Mouse (Mus musculus) lung, postnatal 25 days (tissue): ENCODE measurements around the gene Chrm5.
"Not testable (repeated sequence)": the region's sequence is repeated elsewhere in the genome, so short reads cannot be mapped to it uniquely, and the experiment has no call there.

Source experiments
- DNase-seq: peaks from one replicate; pipeline ENCODE4 v3.0.0; 2022; ENCODE audit warnings: low spot score

Gene Chrm5

DNA sequence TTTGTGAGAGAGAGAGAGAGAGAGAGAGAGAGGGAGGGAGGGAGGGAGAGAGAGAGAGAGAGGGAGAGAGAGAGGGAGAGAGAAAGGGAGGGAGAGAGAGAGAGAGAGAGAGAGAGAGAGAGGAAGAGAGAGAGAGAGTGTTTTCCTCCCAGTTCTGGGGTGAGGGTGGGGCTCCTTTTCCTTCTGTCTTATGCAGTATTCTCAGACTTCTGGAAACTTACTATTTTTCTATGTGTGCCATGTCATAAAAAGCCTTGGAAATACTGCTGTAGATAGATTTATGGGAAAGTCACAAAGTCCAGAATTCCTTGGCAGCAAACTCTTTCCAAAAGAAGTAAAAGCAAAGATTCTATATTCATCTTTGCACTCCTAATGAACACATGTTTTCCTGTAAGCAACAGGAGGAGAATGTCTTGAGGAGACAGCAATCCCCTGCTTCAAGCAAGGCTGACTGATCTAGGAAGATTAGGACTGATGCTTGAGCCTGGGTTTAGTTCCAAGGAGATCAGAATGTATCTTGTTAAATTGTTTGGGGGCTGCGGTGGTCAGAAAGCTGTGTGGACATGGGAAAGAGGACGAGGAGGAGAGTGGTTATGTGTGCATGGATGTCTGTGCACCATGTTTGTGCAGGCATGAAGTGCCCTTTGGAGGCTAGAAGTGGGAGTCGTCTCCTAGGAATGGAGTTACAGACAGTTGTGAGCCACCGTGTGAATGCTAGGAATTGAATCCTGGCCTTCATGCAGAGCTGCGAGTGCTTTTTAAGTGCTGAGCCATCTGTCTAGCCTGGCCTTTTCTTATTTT is 2.2 kb upstream of the Chrm5 start:
- no peak for DNase-seq

DNA sequence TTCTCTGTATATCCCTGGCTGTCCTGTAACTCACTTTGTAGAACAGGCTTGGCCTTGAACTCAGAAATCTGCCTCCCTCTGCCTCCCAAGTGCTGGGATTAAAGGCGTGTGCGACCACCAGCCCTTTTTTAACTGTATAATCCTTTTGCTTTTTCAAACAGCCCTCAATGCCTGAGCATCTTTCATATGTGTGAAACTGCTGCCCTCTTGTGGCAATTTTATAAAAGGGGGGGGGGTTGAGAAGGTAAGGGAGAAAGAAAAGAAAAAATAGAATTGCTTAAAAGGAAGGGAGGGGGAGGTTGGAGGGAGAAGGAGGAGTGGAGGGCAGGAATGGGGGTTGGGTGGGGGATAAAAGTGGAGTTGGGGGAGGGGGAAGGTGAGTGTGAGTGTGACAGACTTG is 995 bp upstream of the Chrm5 start:
- peak; percentile 13 for DNase-seq

DNA sequence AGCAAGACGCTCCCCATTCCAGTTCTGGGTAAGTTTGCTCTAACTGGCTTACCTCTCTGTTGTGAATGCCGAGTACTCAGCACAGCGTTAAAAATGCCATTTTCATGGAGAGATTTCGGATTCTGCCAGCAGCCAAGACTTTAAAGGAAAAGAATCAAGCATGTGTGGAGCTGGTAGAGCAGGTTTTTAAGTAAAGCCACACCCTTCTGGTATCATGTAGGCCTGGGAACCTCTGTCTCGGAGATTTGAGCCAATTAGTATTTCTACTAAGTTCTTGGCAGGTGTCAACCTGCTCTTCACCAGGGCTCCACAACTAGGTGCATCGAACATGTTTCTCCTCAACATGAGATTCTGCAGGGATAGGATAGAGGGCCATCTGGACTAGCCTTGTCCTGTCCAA is 4.0 kb downstream of the Chrm5 start:
- DNase-seq: no peak

DNA sequence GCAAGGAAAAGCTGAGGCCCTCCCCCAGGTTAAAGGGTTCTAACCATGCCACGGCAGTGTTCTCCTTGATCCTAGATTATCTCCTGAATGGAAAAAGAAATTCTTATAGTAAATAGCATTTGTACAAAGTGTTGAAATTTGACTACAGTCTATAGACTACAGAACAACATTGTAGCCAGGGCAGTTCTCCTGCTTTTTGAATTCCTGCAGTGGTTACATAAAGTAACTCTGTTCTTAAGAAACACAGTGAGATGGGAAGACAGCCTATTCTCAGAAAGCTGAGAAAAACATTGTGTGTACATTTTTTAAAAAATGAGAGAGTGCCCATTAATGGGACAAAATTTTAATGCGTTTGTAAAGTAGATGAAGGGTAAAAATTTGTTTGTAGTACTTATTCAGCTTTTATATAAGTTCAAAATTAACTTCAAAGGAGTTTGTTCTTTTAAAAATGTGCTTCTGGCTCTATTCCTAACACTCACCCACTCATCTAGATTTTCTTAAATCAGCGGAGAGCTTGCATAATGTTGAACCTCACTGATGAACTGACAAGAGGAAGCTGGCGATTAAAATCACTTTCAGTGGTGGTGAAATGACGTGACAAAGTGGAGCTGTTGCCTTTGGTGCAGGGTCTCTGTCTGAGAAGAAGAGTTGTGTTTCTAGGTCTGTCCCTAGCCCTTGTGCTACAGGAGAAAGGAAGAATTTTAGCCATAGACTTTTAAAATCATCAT is 5.4 kb downstream of the Chrm5 start:
- DNase-seq: peak; percentile 43

DNA sequence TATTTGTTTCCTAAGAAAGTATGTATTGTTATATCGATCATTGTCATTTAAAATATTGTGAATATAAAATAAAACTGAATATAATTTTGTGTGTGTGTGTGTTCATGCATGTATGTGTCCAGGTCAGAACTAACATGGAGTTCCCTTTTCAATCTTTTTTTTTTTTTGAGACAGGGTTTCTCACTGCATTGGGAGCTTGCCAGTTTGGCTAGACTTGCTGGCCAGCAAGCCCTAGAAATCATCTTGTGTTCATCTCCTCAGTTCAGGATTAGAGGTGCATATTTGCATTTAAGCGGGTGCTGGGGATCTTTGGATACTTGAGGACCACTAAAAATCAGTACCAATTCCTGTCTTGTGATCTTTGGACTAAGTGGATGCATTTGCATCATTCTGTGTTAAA is 8.5 kb downstream of the Chrm5 start:
- DNase-seq: no peak

DNA sequence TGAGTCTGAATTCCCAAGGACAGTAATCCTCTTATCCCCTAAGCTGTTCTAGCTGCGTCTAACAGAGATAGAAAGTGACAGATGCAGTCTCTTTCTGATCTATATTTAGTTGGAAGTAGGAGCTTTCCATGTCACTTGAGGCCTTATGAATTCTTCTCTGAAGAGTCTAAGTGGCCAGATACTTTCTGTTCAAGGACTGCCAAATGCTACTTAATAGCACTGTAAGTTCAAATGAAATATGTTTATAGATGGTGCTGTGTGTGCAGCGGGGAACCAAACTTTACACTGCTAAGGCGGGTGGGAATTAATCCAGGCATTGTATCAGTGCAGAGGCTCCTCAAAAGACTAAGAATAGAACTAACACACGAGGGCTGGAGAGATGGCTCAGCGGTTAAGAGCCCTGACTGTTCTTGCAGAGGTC is 9.6 kb downstream of the Chrm5 start:
- no peak for DNase-seq

DNA sequence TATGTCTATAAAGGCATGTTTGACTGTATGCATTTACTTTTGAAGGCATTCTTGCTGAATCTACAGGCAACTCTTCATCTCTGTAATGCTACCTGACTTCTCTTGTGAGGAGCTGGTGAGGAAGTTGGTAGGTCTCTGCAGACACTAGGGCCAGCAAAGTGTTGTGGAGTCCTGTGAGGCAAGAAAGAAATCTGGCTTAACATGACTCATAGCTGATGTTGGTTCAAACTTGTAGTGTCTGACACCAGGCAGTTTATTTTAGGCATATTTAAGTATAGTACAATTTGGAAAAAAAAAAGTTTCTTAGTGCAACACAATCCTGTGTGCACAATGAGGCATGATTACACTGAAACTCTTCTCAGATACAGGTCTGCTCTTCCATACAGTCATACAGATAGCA is 11.0 kb downstream of the Chrm5 start:
- no peak for DNase-seq

DNA sequence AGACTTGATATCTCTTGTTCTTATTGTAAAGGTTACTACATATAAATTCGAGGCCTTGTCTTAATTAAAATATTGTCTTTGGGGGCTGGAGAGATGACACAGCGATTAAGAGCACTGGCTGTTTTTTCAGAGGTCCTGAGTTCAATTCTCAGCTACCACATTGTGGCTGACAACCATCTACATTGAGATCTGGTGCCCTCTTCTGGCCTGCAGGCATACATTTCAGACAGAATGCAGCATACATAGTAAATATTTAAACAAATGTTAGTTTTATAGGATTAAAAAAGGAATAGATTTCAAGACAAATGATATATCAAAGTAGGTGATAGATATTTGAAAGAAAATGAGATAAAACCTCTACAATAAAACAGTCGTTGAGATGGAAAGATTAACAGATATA is 20.0 kb downstream of the Chrm5 start:
- no peak for DNase-seq

DNA sequence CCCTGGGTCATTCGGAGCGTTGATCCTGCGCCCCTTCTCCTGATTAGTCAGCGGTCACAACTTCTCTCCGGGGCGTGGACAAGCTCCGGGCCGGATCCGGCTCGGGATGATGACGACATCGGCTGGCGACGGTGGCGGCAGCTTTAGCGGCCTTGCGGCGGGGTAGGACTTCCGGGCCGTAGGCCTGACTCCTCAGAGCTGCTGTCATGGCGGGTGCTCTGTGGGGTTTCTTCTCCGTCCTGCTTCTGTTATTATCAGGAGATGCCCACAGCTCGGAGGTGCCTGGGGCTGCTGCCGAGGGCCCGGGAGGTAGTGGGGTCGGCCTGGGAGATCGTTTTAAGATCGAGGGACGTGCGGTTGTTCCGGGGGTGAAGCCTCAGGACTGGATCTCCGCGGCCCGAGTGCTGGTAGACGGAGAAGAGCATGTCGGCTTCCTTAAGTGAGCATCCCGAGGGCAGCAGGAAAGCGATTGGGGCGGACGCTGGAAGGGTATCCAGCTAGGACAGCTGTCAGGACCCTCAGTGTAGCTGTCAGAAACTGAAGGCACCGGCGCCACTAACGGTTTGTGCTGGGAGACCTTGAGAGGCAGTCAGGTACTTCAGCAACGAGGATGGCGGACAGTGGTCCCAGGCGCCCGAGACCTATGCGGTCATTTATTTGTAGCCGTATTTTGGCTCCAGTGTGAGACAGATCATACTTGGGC is 25.6 kb downstream of the Chrm5 start, which contains the start of gene Emc7:
Gene Emc7, plus strand, starts transcription at position 136 of the 703 bp plus-strand sequence.
- DNase-seq: peak; percentile 97

DNA sequence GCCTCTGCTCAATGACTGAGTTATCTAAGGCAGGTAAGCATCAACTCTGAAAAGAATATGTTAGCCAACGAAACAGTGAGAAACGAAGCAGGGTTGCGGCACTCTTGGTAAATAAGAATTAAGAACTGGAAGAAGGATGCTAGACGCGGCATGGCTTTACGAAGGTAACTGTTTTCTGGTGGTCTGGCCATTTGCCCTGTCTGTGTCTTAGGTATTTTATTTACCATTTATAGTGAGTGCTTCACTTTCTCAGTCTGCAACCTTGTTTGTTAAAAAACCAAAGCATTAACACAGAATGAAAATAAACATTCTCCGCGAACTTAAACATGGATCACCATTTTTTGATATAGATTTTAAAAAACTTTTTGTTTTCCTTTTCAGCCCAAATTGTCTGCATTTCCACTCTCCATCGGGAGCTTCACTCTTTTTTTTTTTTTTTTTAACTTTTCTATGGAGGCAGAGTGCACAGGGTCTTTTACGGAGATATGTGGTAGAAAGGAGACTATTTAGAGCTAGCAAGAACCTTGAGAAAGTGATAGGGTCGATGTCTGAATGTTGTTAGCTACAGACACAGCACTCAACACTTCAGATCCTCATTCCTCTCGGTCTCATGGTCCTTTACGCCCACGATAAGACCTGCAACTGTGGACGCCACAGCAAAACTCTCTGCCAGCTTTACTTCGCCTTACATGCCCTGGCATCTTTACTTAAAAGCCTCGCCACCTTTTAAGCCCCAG is 26.3 kb downstream of the Chrm5 start:
- DNase-seq: no peak

DNA sequence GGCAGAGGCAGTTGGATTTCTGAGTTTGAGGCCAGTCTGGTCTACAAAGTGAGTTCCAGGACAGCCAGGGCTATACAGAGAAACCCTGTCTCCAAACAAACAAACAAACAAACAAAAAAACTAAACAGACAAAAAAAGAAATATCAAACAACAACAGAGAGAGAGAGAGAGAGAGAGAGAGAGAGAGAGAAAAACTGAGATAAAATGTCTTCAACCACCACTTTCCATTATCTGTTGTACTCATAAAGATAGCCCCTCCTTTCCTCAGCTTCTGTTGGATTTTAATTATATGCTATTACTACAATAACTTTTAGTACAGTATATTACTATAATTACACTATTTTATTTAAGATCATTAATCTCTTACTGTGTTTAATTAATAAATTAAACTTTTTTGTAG is 28.1 kb downstream of the Chrm5 start:
- DNase-seq: not testable (repeated sequence)

DNA sequence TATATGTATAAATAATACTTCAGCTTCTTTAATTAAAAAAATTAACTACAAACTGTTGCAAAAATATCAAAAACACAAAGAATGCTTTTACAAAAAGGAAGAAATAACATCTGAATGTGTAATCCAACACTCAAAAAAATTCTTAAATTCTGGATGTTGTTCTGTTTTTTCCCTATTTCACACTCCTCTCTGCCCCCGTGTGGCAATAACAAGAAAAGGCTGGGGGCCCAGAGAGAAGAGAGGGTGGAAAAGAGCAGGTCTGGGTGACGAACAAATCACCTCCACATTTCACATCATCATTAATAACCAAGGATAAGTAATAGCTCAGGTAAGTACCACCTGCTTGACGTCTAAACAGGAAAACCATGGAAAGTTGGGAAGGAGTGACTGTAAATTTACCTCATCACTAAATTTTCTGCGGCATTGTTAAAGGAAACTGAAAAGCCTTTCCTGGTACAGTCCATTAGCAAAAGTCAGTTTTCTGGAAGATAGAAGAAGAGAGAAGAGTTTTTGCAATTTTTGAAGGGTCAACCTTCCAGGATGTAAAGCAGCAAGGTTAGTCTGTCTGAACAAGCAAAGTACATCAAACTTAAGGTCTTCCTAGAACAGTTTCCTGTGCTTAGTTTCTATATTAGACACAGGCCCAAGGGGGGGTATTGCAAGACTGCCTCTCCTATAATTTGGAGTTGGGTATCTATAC is 30.8 kb downstream of the Chrm5 start:
- DNase-seq: peak; percentile 37

DNA sequence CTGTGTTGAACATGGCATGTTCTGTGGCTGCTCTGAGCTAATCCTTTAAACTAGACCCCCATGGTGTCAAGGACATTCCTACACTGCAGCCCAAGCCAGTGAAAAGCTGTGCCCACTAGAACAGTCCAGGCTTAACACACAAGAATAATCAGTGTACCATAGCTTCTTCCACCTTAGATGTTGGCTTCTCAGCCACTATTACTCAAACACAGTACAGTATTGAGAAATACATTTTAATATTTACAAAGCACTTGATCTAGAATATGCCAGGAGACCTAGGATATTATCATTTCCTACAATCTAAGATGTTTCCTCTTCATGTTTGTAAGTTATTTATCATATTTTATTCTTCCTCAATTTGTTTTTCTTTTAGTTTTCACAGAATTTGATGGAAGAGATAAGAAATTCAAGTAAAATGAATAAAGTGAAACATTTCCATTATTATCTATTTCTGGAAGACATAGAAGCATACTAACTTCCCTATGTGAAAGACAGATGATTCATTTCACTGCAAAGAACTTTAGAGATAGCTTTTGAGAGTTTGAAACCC is 32.0 kb downstream of the Chrm5 start:
- no peak for DNase-seq

DNA sequence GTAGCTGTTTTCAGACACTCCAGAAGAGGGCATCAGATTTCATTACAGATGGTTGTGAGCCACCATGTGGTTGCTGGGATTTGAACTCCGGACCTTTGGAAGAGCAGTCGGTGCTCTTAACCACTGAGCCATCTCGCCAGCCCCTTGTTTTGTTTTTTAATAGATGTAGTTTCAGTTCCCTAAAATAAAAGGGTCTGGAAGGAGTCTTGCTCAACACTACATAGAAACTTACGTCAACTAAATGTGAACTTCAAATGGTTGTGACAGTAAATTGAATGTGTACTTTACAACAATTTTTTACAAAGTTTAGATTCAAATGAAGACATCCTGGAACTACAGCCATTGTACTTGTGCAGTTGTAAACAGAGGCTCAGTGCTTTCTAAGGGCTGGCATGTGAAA is 32.5 kb downstream of the Chrm5 start:
- peak; percentile 3 for DNase-seq

DNA sequence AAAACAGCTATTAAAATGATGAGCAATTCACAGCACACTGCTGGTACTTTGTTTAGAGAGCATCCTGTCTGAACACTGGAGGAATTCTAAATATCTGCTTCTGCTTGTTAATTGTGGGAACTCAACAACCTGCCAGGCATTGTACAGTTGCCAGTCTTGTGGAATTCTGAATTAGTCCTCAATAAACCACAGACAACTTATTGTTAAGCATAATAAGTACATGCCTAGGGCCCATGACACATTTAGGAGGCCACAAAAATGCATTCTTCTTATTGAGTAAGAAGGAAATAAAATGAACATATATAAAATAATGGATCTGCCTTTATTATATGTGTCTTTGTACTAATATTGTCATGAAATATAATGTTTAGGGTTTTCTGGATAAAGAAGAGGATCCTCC is 35.1 kb downstream of the Chrm5 start:
- DNase-seq: no peak

DNA sequence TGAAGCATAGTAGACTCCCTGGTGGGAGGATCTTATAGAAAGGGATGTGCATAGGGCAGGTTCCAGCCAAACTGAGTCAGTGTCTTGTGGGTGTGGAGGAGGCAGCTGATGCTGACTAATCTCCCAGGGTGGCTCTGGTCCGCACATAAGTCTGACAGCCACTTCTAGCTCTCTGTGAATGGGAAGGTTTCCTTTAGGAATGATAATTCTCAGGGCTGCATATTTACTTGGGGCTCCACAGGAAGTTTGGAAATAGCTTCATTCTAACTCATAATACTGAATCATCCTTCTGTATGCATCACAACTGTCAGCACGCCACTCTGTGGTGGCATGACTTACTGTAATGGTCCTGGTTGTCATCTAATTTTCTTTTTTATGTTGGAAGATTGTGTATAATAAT is 37.1 kb downstream of the Chrm5 start:
- no peak for DNase-seq

DNA sequence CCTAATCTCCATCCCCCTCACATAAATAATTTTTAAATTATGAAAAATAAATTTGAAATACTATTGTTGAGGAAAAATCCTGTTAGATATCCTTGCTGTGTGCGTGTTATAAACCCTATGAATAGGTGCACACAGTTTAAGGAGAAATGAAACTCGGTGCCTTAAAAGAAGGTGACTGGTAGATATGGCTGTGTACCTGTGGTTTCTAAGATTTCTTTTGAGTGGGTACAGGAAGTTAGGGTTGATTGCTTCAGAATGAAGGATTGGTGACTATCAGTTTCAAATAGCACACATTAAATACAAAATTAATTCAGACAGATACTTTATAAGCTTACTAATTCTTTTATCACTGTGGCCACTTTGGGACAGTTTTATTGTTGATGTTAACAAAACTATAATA is 43.0 kb downstream of the Chrm5 start:
- no peak for DNase-seq

DNA sequence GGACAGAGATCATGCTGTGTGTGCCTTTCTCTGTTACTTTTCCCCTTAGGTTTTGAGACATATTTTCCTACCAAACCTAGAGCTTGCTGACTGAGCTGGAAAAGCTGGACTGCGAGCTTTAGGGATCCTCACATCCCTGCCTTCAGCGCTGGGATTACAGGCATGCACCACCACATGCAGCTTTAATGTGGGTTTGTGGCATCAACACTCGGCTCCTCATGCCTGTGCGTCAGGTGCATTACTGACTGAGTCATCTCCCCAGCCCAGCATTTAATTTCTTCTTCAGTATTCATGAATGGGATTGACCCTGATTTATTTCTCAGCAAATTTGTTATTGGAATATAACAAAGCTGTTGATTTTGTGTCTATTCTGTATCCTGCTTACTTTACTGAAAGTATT is 44.3 kb downstream of the Chrm5 start:
- DNase-seq: no peak

DNA sequence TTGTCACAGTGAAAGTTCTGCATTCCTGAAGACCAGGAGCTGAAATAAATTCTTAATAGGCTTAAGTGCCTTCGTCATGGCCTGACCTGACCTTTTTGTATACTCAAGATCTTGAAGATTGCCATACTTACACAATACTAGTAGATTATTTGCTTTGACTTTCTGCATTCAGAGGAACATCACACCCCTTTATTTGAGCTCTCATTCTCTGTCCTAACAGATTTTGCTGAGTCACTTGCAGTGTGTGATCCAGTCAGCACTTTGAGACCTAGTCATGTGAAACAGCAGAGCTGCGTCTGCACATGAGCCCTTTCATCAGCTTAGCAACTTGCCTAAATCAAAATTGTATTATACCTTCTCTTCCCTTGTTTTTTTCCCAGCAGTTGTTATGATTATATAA is 47.2 kb downstream of the Chrm5 start:
- peak; percentile 50 for DNase-seq

DNA sequence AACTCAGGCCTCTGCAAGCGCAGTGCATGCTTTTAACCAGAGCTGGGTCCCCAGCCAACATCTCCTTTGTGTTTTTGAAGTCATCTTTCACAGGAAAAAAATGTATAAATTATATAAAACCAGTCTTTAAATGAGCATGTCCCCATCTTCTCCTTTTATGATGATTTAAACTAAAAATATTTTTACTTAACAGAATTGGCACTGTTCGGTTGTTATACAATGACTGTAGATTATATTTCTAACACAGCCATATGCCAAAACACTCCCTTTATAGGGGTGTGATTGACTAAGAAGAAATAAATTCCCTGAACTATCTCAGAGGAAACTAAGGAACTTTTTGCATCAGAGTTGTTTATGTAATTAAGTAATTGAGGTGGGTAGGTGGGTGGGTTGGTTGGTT is 48.0 kb downstream of the Chrm5 start:
- no peak for DNase-seq

DNA sequence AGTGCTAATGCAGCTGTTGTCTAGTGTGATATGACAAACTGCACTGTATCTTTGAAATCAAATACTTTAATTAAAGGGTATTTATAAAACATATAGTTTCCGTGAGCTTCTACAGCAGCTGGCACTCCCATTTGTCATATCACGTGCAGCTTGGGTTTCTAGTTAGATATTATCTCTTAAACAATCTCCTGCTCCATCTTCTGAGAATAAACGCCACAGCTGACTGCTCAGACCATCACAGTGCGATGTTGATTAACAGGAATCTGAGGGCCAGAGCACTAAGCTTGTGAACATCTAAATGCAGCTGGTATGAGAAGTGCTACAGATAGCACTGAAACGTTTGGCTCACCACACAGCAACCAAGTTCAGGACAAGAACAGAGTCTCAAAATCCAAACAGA is 50.2 kb downstream of the Chrm5 start:
- DNase-seq: no peak
